Comparison of ENCODE assay signal across 7 mouse cellular contexts in the genomic region with DNA sequence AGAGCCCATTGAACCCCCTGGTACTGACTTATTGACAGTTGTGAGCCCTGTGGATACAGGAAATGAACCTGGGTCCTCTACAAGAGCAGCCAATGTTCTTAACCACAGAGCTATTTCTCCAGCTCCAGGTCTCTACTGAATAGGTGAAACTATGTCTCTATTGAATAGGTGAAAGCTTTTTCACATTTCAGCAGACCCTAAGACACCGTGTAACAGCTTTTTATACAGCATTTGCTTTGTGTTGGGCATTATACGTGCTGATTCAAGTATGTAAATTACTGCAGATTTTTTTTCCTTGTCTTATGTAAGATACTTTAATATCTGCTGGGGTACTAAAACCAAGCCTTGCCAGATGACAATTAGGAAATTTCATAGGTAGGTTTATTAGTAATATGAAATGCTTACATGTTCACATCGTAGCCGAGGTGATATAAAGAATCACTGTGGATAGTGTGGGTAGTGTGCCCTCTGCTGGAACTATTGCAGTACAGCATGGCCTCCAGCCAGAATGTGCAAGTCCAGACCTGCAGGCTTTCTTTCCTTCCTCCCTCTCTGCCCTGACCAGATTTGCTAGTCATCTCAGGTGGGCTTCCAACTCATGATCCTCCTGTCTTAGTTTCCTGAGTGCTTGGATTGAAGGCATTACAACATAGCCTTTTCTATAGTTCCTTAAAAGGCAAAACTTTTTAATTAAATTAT. TPM values are rescaled to one million over a fixed set of nuclear protein-coding genes. Genes with fewer than 3 reads are reported as not detected.
DNase-seq lines count a peak whose midpoint lies in the region; ATAC-seq and TF ChIP-seq lines count a peak whose summit lies in the region.

No protein-coding gene starts in this region.

- no peaks in the 10 kb centered on the region for H3K9me3 ChIP-seq in hindbrain, embryonic 14.5 days (ENCODE audit: control insufficient read depth, low read length)

- H3K4me1 ChIP-seq in hindbrain, embryonic 14.5 days (replicated peaks; ENCODE audit: control insufficient read depth, insufficient read depth, low read length): no peaks in the 10 kb centered on the region

- no peak overlapping the region for H3K9ac ChIP-seq in hindbrain, embryonic 14.5 days

- DNase-seq in NIH3T3 (ENCODE audit: low read depth): peak; percentile 92
- peak; percentile 91 for DNase-seq in brain, embryonic 14.5 days (ENCODE audit: low read depth)
- DNase-seq in fibroblast of lung, adult 2 months (ENCODE audit: low read depth): peak; percentile 49
- DNase-seq in hindbrain, embryonic 14.5 days (ENCODE audit: low spot score): peak; percentile 92
- peak; percentile 36 to 63 for DNase-seq in layer of hippocampus, postnatal 25 days (ENCODE audit: extremely low spot score in 1 of 2, low spot score in 1 of 2)
- peak; percentile 71 for DNase-seq in mesoderm, embryonic 11.5 days (ENCODE audit: low read depth, low spot score)
- peak; percentile 77 to 86 for DNase-seq in right cerebral cortex, postnatal 10 days (ENCODE audit: low spot score in 2 of 2)

- H3K36me3 ChIP-seq in hindbrain, embryonic 14.5 days (replicated peaks; ENCODE audit: control insufficient read depth, insufficient read depth): no peaks in the 10 kb centered on the region

- no peaks in the 10 kb centered on the region for H3K27me3 ChIP-seq in hindbrain, embryonic 14.5 days (ENCODE audit: control insufficient read depth, insufficient read depth, low read length)

- no peak for TF ChIP-seq POLR2A in brain, embryonic 14.5 days (IDR thresholded peaks at IDR 0.05; ENCODE audit: borderline replicate concordance, extremely low read depth, insufficient read depth, insufficient read length, poor library complexity, severe bottlenecking)

- TF ChIP-seq CTCF in brain, embryonic 14.5 days (IDR thresholded peaks at IDR 0.05; ENCODE audit: borderline replicate concordance, extremely low read depth, insufficient read depth, insufficient read length): peak; percentile 88

- H3K27ac ChIP-seq in hindbrain, embryonic 14.5 days: no peak overlapping the region

- no peak overlapping the region; the same call in 1 of the 2 replicates for H3K4me2 ChIP-seq in hindbrain, embryonic 14.5 days (replicated peaks)

- H3K4me3 ChIP-seq in hindbrain, embryonic 14.5 days (replicated peaks; ENCODE audit: low read length): no peak overlapping the region

- ATAC-seq in hindbrain, embryonic 14.5 days (ENCODE audit: low FRiP score): peak; percentile 87

- 43% methylated on average over 4 of the region's 4 CpGs for WGBS in hindbrain, embryonic 14.5 days

RNA-seq across cellular contexts. Expression of a gene that starts 37.6 kb away (rescaled TPM):
- polyA plus RNA-seq in brain, embryonic 14.5 days (2012; rRNA removed): 1.6 and 2.6 TPM in 2 replicates
- polyA plus RNA-seq in hindbrain, embryonic 14.5 days (2014; fragmentation: Nextera tagmentation; extraction: Ambion mirVana): 2.4 and 2.6 TPM in 2 replicates
- total RNA-seq in layer of hippocampus, postnatal 25 days (2021): 1 to 10 TPM; 4.0 to 4.4 TPM
